Mouse (Mus musculus) lung, embryonic 14.5 days (tissue): ENCODE results near the gene Mogat1. TPM values are rescaled to one million over a fixed set of nuclear protein-coding genes. Genes with fewer than 3 reads are reported as not detected.
A peak's percentile ranks its signal among the peaks of the same experiment; 100 is the strongest.
"Not testable (repeated sequence)": the region's sequence is repeated elsewhere in the genome, so short reads cannot be mapped to it uniquely, and the experiment has no call there.

Source experiments
- ATAC-seq: fragments of 200-750 bp; cut with Nextera tagmentation; 2 replicates; pipeline ENCODE4 v1.8.0; 2017; ENCODE audit warnings: mild to moderate bottlenecking, moderate TSS enrichment, moderate library complexity; ENCODE audit not compliant: insufficient read depth
- DNase-seq: peaks from one replicate; pipeline ENCODE4 v3.0.0-alpha.2; 2015
- H3K27ac ChIP-seq: fragments of 300-500 bp; sonication (generic); 2 replicates; pipeline ENCODE4 v1.5.1; 2014; ENCODE audit warnings: low read depth, mild to moderate bottlenecking, moderate library complexity
- H3K27me3 ChIP-seq: fragments of 300-500 bp; sonication (generic); 2 replicates; pipeline ENCODE4 v1.6.1; 2014; ENCODE audit warnings: low read length, control low read depth; ENCODE audit not compliant: insufficient read depth
- H3K36me3 ChIP-seq: fragments of 300-500 bp; sonication (generic); 2 replicates; pipeline ENCODE4 v1.6.1; 2014; ENCODE audit warnings: control low read depth; ENCODE audit not compliant: insufficient read depth
- H3K4me1 ChIP-seq: fragments of 300-500 bp; sonication (generic); 2 replicates; pipeline ENCODE4 v1.6.1; 2014; ENCODE audit warnings: antibody characterized with exemption, control low read depth; ENCODE audit not compliant: insufficient read depth
- H3K4me2 ChIP-seq: fragments of 300-500 bp; sonication (generic); 2 replicates; pipeline ENCODE4 v1.6.1; 2014; ENCODE audit warnings: mild to moderate bottlenecking
- H3K4me3 ChIP-seq: fragments of 300-500 bp; sonication (generic); 2 replicates; pipeline ENCODE4 v1.5.1; 2014; ENCODE audit warnings: low read depth, low read length
- H3K9ac ChIP-seq: fragments of 300-500 bp; sonication (generic); 2 replicates; pipeline ENCODE4 v1.6.1; 2014
- H3K9me3 ChIP-seq: fragments of 300-500 bp; sonication (generic); 2 replicates; pipeline ENCODE4 v1.6.1; 2016; ENCODE audit warnings: low read depth, low read length, control low read depth
- CTCF ChIP-seq: IDR thresholded peaks from 2 replicates; pipeline ENCODE4 v1.5.1; 2016; ENCODE audit warnings: antibody characterized with exemption, low read depth
- WGBS: fragments of 180-500 bp; shearing (Covaris S2); extraction: QIAGEN DNeasy Blood & Tissue Kit; methylation state at CpG from one replicate; pipeline ENCODE4 v1.1.7; 2014; 5-methylcytosine and 5-hydroxymethylcytosine counted together
- polyA plus RNA-seq: library from polyadenylated mRNA; unstranded; fragments of >200 nt; fragmentation: Nextera tagmentation; extraction: Ambion mirVana; gene quantifications from 2 replicates; pipeline ENCODE4 v1.2.1, GENCODE M21; 2014

Gene Mogat1
- polyA plus RNA-seq, 1 experiment from 2014 or later: not detected

DNA sequence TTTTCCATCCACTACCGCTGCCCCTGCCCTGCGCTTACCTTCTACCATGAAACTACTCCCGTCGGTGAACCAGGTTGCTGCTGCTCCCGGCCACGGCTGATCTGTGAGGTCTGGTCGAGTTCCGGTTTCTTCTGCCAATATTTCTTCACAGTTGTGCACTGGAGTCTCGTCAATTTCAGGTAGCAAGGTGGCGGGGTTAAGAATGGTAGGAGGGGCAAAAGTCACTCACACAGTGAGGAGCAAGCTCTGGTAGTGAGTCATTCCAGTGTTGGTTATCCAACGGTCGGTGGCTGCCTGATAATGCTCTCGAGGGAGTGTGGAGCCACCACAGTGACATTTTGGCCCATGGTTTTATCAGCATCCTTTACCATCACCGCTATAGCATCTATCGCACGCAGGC is 9.8 kb upstream of the Mogat1 start:
- ATAC-seq (no peak), DNase-seq (no peak)
- no peak overlapping the region for H3K4me2 ChIP-seq
- H3K9ac ChIP-seq: no peak overlapping the region
- H3K27me3 ChIP-seq: no peaks in the 10 kb centered on the region
- TF ChIP-seq CTCF: no peak
- 85% methylated on average over 16 of the region's 16 CpGs for WGBS
- H3K36me3 ChIP-seq: no peaks in the 10 kb centered on the region
- no peak overlapping the region for H3K27ac ChIP-seq
- no peak overlapping the region for H3K4me3 ChIP-seq
- H3K4me1 ChIP-seq: no peaks in the 10 kb centered on the region
- H3K9me3 ChIP-seq: no peaks in the 10 kb centered on the region

DNA sequence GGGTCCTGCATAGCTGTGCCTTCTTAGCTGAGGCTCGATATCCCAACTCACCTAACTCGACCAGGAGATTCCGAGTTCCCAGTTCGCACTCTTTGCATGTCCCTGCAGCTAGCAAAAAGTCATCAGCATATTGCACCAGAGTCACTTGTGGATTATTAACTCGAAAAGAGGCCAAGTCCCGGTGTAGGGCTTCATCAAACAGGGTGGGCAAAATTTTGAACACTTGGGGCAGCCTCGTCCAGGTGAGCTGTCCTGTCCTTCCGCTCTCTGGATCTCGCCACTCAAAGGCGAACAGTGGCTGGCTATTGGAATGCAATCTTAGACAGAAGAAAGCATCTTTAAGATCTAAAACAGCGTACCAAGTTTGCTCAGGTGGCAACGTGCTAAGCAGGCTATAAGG is 8.9 kb upstream of the Mogat1 start:
- WGBS: 78% methylated on average over 12 of the region's 12 CpGs
- not testable (repeated sequence) for H3K4me3 ChIP-seq, H3K36me3 ChIP-seq, H3K27me3 ChIP-seq, H3K27ac ChIP-seq, H3K9me3 ChIP-seq, H3K4me2 ChIP-seq, DNase-seq, ATAC-seq, H3K4me1 ChIP-seq, H3K9ac ChIP-seq

DNA sequence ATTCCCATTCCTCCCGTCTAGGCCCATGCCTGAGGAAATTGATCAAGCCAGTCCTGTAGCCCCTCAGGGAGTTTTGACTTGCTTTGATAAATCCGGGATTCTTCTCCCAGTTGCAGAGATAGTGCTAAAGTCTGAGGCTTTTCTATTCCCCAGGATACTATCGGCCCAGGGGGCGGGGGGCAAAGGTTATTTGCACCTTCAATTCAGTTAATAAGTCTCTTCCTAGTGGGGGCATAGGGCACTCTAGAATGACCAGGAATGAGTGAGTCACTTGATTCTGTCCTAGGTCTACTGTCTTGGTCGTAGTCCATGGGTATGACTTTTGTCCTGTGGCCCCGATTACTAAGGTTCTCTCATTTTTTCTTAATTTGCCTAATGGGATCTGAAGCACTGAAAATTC is 8.3 kb upstream of the Mogat1 start:
- no peak for ATAC-seq
- H3K27ac ChIP-seq: no peak overlapping the region
- H3K4me2 ChIP-seq: no peak overlapping the region
- H3K27me3 ChIP-seq: no peaks in the 10 kb centered on the region
- H3K9me3 ChIP-seq: no peaks in the 10 kb centered on the region
- TF ChIP-seq CTCF: no peak
- H3K4me1 ChIP-seq: no peaks in the 10 kb centered on the region
- no peak overlapping the region for H3K4me3 ChIP-seq
- 89% methylated on average over 6 of the region's 6 CpGs for WGBS
- no peak for DNase-seq
- H3K36me3 ChIP-seq: no peaks in the 10 kb centered on the region
- no peak overlapping the region for H3K9ac ChIP-seq

DNA sequence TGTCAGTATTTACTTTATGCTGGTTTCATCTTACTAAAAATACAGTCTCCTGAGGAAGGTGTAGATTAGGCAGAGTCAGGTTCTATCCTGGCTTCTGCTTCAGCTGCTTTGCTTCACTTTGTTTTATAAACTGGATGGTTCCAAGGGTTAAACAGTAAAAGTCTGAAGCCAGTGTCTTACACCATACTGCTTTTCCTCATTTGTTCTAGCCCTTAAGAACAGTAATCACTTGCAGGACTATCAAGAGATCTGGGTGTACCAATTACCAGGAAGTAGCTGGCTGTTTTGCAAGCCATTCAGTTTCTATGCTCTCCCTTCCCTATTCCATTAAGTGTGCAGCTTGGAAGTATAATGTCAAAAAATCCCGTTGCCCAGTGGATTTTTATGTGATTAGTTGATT is 3.7 kb upstream of the Mogat1 start:
- ATAC-seq (no peak), DNase-seq (no peak)
- H3K27ac ChIP-seq: no peak overlapping the region
- no peak for TF ChIP-seq CTCF
- H3K4me3 ChIP-seq: no peak overlapping the region
- H3K27me3 ChIP-seq: no peaks in the 10 kb centered on the region
- WGBS: 48% methylated on average over 1 of the region's 1 CpGs
- no peak overlapping the region for H3K4me2 ChIP-seq
- H3K9me3 ChIP-seq: no peaks in the 10 kb centered on the region
- no peaks in the 10 kb centered on the region for H3K36me3 ChIP-seq
- H3K4me1 ChIP-seq: no peaks in the 10 kb centered on the region
- no peak overlapping the region for H3K9ac ChIP-seq

DNA sequence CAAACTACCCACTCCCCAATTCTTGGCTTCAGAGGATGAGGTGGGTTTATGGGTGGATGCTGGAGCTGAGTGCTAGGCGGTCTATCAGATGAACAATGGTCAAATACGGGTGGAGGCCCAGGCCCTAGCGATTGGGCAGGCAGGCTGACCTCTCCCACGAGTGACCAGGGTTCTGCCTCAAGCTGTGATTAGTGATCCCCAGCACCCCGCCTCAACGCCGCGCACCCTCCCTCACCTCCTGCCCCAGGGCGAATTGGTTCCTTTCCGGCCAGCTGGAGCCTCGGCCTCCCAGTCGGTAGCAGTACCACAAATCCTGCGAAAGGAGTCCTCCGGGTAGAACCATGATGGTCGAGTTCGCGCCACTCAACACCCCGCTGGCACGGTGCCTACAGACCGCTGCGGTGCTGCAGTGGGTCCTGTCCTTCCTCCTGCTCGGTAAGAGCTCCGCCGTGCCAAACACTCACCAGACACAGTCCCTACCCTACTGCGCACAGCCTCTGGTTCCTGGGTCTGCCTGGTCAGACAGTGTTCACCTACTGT is 900 bp downstream of the Mogat1 start, which contains the start of gene BC035947:
TSS of gene BC035947 (minus strand) at position 538 of the 540 bp plus-strand sequence.
- WGBS: 3% methylated on average over 25 of the region's 25 CpGs
- Histone ChIP-seq H3K4me1 (no peaks in the 10 kb centered on the region), H3K27ac (no peak within 1 kb of the TSS), H3K4me3 (peak within 1 kb of the TSS; percentile 21), H3K36me3 (no peaks in the 10 kb centered on the region), H3K9ac (no peak within 1 kb of the TSS), H3K4me2 (peak within 1 kb of the TSS; percentile 51), H3K27me3 (no peaks in the 10 kb centered on the region), H3K9me3 (no peaks in the 10 kb centered on the region)
- DNase-seq: peak; percentile 66
- ATAC-seq: peak; percentile 79
- no peak for TF ChIP-seq CTCF

DNA sequence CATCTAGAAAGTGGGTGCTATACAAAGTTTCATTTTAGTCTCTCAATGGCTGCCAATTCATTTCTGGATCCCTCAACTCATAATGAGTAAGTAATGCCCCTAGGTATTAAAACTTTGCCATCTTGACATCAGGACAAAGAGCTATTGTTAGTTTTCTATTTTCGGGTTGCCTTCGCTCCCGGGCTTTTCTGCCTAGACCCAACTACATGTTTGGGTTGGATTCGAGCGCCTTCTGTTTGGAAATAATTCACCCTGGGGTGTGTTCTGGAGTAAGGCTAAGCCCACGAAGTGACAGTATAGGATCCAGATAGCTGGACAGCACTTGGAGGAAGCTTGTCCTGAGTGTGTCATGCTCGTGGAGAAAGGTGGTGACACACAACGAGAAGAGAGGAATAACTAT is 2.0 kb downstream of the Mogat1 start:
- no peak overlapping the region for H3K4me2 ChIP-seq
- H3K4me3 ChIP-seq: no peak overlapping the region
- H3K27me3 ChIP-seq: no peaks in the 10 kb centered on the region
- H3K9me3 ChIP-seq: no peaks in the 10 kb centered on the region
- no peak overlapping the region for H3K9ac ChIP-seq
- ATAC-seq (no peak), DNase-seq (no peak)
- no peak overlapping the region for H3K27ac ChIP-seq
- H3K36me3 ChIP-seq: no peaks in the 10 kb centered on the region
- WGBS: 74% methylated on average over 8 of the region's 8 CpGs
- TF ChIP-seq CTCF: no peak
- H3K4me1 ChIP-seq: no peaks in the 10 kb centered on the region

DNA sequence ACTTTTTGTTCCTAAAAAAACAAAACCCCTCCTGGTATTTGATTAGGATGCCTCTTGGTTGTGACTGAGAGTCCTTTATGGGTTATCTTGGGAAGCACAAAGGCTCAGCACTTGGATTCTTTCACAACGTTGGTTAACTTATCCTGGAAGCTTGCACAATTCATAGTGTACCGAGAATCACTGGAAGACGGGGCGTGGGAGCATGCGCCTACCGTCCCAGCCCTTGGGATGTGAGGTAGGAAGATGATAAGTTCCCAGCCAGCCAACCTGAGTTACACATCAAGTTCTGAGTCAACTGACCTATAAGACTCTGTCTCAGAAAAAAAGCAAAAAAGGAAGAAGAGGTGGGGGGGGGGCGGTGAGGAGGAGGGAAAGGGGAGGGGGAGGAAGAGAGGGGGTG is 8.1 kb downstream of the Mogat1 start:
- no peaks in the 10 kb centered on the region for H3K27me3 ChIP-seq
- H3K4me1 ChIP-seq: no peaks in the 10 kb centered on the region
- H3K4me3 ChIP-seq: no peak overlapping the region
- H3K27ac ChIP-seq: no peak overlapping the region
- no peaks in the 10 kb centered on the region for H3K9me3 ChIP-seq
- H3K4me2 ChIP-seq: no peak overlapping the region
- ATAC-seq (no peak), DNase-seq (no peak)
- no peaks in the 10 kb centered on the region for H3K36me3 ChIP-seq
- no peak for TF ChIP-seq CTCF
- 79% methylated on average over 7 of the region's 7 CpGs for WGBS
- H3K9ac ChIP-seq: no peak overlapping the region

DNA sequence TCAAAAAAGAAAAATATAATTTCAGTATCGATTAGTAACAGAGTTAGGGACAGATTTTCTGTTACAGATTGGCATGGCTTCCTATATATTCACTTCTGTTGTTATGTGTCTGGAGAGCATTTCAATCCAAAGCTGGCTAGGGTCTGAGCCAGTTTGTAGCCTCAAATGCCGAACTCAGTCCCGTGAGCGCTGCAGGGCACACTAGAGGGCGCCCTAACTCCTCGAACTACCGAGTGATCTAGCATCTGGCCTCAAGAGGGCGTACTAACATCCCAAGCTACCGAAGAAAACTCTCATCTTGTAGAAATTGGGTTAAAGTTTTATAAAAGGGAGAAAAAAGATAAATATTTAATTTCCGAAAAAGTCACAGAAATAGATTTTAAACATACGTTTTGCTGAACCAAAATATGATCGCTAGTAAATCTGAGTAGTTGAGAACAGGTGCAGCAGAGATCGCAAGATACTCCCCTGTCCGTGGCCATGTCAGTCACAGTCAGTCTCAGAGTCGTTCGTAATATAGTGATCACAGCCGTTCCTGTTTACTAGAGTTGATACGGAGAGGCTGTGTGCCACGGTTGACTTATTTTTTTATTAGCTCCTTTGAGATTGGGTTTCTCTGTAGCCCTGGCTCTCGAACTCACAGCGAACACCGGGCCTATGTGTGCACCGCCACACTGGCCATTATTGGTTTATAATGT is 14.5 kb downstream of the Mogat1 start:
- TF ChIP-seq CTCF: peak; percentile 86
- Histone ChIP-seq H3K4me1 (no peaks in the 10 kb centered on the region), H3K27ac (no peak overlapping the region), H3K27me3 (no peaks in the 10 kb centered on the region), H3K9ac (no peak overlapping the region), H3K4me3 (no peak overlapping the region), H3K9me3 (no peaks in the 10 kb centered on the region), H3K4me2 (no peak overlapping the region), H3K36me3 (no peaks in the 10 kb centered on the region)
- 47% methylated on average over 23 of the region's 23 CpGs for WGBS
- peak; percentile 85 for DNase-seq
- no peak for ATAC-seq
